Mouse (Mus musculus) hindbrain, postnatal 0 days (tissue): ENCODE data around the gene Shb. TPM values are rescaled to one million over a fixed set of nuclear protein-coding genes. Genes with fewer than 3 reads are reported as not detected.
"Not testable (repeated sequence)": the region's sequence is repeated elsewhere in the genome, so short reads cannot be mapped to it uniquely, and the experiment has no call there.

Experiments
- ATAC-seq: fragments of 200-750 bp; cut with Nextera tagmentation; 2 replicates; pipeline ENCODE4 v1.8.0; 2017; ENCODE audit warnings: mild to moderate bottlenecking, moderate TSS enrichment, moderate library complexity
- DNase-seq: peaks from one replicate; pipeline ENCODE4 v3.0.0-alpha.2; 2015; ENCODE audit warnings: low spot score
- H3K27ac ChIP-seq: fragments of 300-500 bp; sonication (generic); 2 replicates; pipeline ENCODE4 v1.5.1; 2014; ENCODE audit warnings: mild to moderate bottlenecking
- H3K27me3 ChIP-seq: fragments of 300-500 bp; sonication (generic); 2 replicates; pipeline ENCODE4 v1.6.1; 2014; ENCODE audit warnings: low read length, mixed read lengths; ENCODE audit not compliant: insufficient read depth
- H3K36me3 ChIP-seq: fragments of 300-500 bp; sonication (generic); 2 replicates; pipeline ENCODE4 v1.6.1; 2014; ENCODE audit warnings: low read length, mixed read lengths; ENCODE audit not compliant: insufficient read depth
- H3K4me1 ChIP-seq: fragments of 300-500 bp; sonication (generic); 2 replicates; pipeline ENCODE4 v1.6.1; 2014; ENCODE audit warnings: antibody characterized with exemption, low read length, mixed read lengths; ENCODE audit not compliant: insufficient read depth
- H3K4me2 ChIP-seq: fragments of 300-500 bp; sonication (generic); 2 replicates; pipeline ENCODE4 v1.6.1; 2014; ENCODE audit warnings: low read depth, mild to moderate bottlenecking, low read length, moderate library complexity, mixed read lengths
- H3K4me3 ChIP-seq: fragments of 300-500 bp; sonication (generic); 2 replicates; pipeline ENCODE4 v1.5.1; 2014; ENCODE audit warnings: low read length
- H3K9ac ChIP-seq: fragments of 300-500 bp; sonication (generic); replicated peaks from 2 replicates; pipeline ENCODE4 v1.6.1; 2014; ENCODE audit warnings: mild to moderate bottlenecking, low read length, moderate library complexity, mixed read lengths
- H3K9me3 ChIP-seq: fragments of 300-500 bp; sonication (generic); 2 replicates; pipeline ENCODE4 v1.6.1; 2016; ENCODE audit warnings: low read length, mixed read lengths
- CTCF ChIP-seq: IDR thresholded peaks from 2 replicates; pipeline ENCODE4 v1.5.1; 2016; ENCODE audit warnings: antibody characterized with exemption, control low read depth, low read depth
- WGBS: fragments of 180-500 bp; shearing (Covaris S2); extraction: QIAGEN DNeasy Blood & Tissue Kit; methylation state at CpG from one replicate; pipeline ENCODE4 v1.1.7; 2014; 5-methylcytosine and 5-hydroxymethylcytosine counted together
- polyA plus RNA-seq: library from polyadenylated mRNA; unstranded; fragments of >200 nt; fragmentation: Nextera tagmentation; extraction: Ambion mirVana; gene quantifications from 2 replicates; pipeline ENCODE4 v1.2.1, GENCODE M21; 2015
- total RNA-seq: library from RNA; depleted of rRNA; stranded (reverse); fragments of >200 nt; gene quantifications from 2 replicates; pipeline ENCODE4 v1.2.3, GENCODE M21; 2014

Shb gene
- total and polyA plus RNA-seq, 2 experiments from 2014 or later = 6.1 to 33.6 TPM

GRCm38 (mm10) chr4:45392994-45393393 lies 139.3 kb downstream of the Shb start:
- no peak overlapping the region for H3K4me3 ChIP-seq
- H3K4me1 ChIP-seq = no peaks in the 10 kb centered on the region
- 80% methylated on average over 8 of the region's 8 CpGs for WGBS

GRCm38 (mm10) chr4:45392572-45392971 lies 139.7 kb downstream of the Shb start:
- no peaks in the 10 kb centered on the region for H3K27me3 ChIP-seq
- no peak overlapping the region for H3K27ac ChIP-seq
- H3K9me3 ChIP-seq = no peaks in the 10 kb centered on the region
- no peak overlapping the region for H3K4me3 ChIP-seq
- TF ChIP-seq CTCF = no peak
- ATAC-seq = no peak
- DNase-seq = no peak
- 70% methylated on average over 11 of the region's 11 CpGs for WGBS
- no peaks in the 10 kb centered on the region for H3K36me3 ChIP-seq
- H3K9ac ChIP-seq = no peak overlapping the region
- no peak overlapping the region for H3K4me2 ChIP-seq
- no peaks in the 10 kb centered on the region for H3K4me1 ChIP-seq

More at GRCm38 (mm10) chr4:45392994-45393393, 139.3 kb downstream of the Shb start:
- Histone ChIP-seq H3K36me3 (peaks cover 2% of the 10 kb centered on the region; the same call in 1 of the 2 replicates), H3K4me2 (no peak overlapping the region), H3K9me3 (no peaks in the 10 kb centered on the region), H3K27me3 (no peaks in the 10 kb centered on the region), H3K27ac (no peak overlapping the region), H3K9ac (no peak overlapping the region)
- DNase-seq (no peak), ATAC-seq (no peak)
- TF ChIP-seq CTCF = no peak

GRCm38 (mm10) chr4:45392099-45392498 lies 140.2 kb downstream of the Shb start:
- DNase-seq = no peak
- 62% methylated on average over 4 of the region's 4 CpGs for WGBS
- Histone ChIP-seq H3K4me3 (no peak overlapping the region), H3K27ac (no peak overlapping the region), H3K9ac (no peak overlapping the region), H3K27me3 (no peaks in the 10 kb centered on the region), H3K9me3 (no peaks in the 10 kb centered on the region), H3K36me3 (no peaks in the 10 kb centered on the region), H3K4me1 (no peaks in the 10 kb centered on the region), H3K4me2 (no peak overlapping the region)
- peak; percentile 30; the same call in 1 of the 2 replicates for TF ChIP-seq CTCF
- ATAC-seq = no peak

GRCm38 (mm10) chr4:45387296-45387695 lies 145.0 kb downstream of the Shb start:
- H3K9ac ChIP-seq, ATAC-seq, H3K36me3 ChIP-seq, H3K27ac ChIP-seq, H3K9me3 ChIP-seq, H3K27me3 ChIP-seq, H3K4me1 ChIP-seq, H3K4me3 ChIP-seq, H3K4me2 ChIP-seq, DNase-seq: not testable (repeated sequence)
- 93% methylated on average over 5 of the region's 5 CpGs for WGBS

GRCm38 (mm10) chr4:45382133-45382532 lies 150.1 kb downstream of the Shb start:
- not testable (repeated sequence) for ATAC-seq, H3K9ac ChIP-seq, H3K36me3 ChIP-seq, H3K4me3 ChIP-seq, H3K9me3 ChIP-seq, H3K4me2 ChIP-seq, H3K27ac ChIP-seq, DNase-seq, H3K27me3 ChIP-seq, H3K4me1 ChIP-seq
- 82% methylated on average over 2 of the region's 2 CpGs for WGBS

- not testable (repeated sequence) for H3K4me3 ChIP-seq, H3K27me3 ChIP-seq, H3K4me1 ChIP-seq, DNase-seq, H3K9me3 ChIP-seq, H3K27ac ChIP-seq, H3K9ac ChIP-seq, H3K4me2 ChIP-seq, H3K36me3 ChIP-seq, ATAC-seq
- 87% methylated on average over 10 of the region's 10 CpGs for whole genome bisulfite sequencing
These were observed 151.2 kb downstream of the Shb start for GRCm38 (mm10) chr4:45380903-45381580.

GRCm38 (mm10) chr4:45376573-45376972 lies 155.7 kb downstream of the Shb start:
- Histone ChIP-seq H3K4me3 (no peak overlapping the region), H3K36me3 (peaks cover 35% of the 10 kb centered on the region), H3K27me3 (no peaks in the 10 kb centered on the region), H3K9ac (no peak overlapping the region), H3K27ac (no peak overlapping the region), H3K4me1 (no peaks in the 10 kb centered on the region), H3K9me3 (no peaks in the 10 kb centered on the region), H3K4me2 (no peak overlapping the region)
- no peak for ATAC-seq
- TF ChIP-seq CTCF = no peak
- 80% methylated on average over 4 of the region's 4 CpGs for WGBS
- no peak for DNase-seq
